Mouse (Mus musculus) cerebellum, adult 18-20 months (tissue): ENCODE measurements around the gene Hoxc8.

Source experiments
- DNase-seq, 2 experiments: peaks; one replicate each; pipeline ENCODE4 v3.0.0; 2021

The Hoxc8 gene

DNA sequence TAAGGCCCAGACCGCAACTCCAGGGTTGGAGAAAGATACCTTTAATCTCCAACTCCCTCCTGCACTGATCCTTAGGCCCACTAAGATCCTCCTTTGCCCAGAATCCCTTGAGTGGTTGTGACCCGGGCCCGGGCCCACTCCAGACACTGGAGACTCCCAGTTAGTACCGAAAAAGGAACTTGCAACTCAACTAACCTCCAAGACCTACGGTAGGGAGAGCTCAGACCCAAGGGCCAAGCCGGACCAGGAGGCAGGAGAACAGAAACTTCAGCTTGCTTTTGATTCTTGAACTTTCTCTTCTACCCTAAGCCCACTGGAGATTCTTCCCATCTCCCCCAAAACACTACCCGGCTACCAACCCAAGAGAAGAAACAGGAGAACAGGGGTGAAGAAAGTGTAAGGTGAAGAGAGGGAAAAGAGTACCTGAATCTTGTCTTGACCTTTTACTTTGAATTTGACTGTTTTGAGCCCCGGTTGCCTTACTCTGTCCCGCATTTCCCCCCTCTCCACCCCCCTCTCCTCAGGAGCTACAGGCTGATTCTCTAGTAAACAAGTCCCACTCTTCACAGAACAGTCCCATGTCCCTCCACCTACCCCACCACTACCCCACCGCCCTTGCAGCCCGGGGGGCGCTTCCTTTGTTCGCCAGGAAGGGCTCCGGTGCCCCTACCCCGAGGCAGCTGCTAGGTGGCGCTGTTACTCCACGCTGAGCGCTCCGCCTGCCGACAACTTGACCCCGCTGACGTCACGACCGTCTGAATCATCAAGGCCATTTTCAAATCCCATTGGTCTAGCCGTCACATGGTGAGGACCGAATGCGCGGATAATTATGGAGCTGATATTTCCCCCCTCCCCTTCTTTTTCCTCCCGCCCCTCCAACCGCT is 24.3 kb upstream of the Hoxc8 start:
- DNase-seq = peak in 1 of 2 experiments; percentile 18

DNA sequence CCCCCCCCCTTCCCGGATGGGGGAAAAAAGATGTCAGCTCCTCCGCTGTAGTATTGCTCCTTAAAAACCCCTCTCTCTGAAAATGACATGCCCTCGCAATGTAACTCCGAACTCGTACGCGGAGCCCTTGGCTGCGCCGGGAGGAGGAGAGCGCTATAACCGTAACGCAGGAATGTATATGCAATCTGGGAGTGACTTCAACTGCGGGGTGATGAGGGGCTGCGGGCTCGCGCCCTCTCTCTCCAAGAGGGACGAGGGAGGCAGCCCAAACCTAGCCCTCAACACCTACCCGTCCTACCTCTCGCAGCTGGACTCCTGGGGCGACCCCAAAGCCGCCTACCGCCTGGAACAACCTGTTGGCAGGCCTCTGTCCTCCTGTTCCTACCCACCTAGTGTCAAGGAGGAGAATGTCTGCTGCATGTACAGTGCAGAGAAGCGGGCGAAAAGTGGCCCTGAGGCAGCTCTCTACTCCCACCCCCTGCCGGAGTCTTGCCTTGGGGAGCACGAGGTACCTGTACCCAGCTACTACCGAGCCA is 23.6 kb upstream of the Hoxc8 start, which contains the start of gene Hoxc10:
Hoxc10 (plus strand) TSS at position 21 of the 536 bp plus-strand sequence.
- no peak for DNase-seq

DNA sequence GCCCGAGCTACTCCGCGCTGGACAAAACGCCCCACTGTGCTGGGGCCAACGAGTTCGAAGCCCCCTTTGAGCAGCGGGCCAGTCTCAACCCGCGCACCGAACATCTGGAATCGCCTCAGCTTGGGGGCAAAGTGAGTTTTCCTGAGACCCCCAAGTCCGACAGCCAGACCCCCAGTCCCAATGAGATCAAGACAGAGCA is 23.2 kb upstream of the Hoxc8 start, which contains the start of gene Hoxc5:
Hoxc5 (plus strand) TSS at position 132 of the 199 bp plus-strand sequence.
- DNase-seq = no peak

DNA sequence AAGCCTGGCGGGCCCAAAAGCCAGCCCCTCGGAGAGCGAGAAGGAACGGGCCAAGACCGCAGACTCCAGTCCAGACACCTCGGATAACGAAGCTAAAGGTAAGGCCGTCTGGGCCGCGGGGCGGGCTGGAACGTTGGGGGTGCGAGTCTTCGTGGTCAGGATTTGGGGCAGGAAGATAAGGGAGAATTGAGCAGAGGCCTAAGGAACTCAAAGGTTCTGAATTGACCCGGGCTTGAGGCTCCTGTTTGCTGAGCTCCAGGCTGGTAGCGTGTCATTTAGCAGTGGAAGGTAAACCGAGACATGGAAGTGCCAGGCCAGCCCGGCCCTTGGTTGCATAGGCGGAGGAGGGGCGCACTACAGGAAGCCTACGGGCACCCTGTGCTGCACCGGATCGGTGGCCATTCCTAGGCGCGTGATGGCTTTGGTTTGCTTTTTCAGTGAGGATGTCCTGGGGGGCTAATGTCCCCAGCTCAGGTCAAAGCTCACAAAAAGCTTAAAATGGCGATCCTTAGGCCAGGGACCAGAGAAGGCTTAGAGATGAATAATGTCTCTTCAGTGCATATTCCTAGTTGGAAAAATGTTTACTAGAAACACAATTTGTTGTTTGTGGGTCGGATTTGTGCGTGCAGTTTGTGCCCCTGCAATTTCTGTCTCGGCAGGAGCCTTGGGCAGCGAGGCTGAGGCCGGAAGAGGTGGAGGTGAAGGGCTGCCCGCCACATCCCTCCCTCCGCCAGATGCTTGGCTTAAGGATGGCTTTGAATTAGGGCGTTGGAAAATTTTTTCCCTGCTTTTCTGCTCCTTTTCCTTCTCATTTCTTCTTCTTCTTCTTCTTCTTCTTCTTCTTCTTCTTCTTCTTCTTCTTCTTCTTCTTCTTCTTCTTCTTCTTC is 22.7 kb upstream of the Hoxc8 start:
- DNase-seq = no peak

DNA sequence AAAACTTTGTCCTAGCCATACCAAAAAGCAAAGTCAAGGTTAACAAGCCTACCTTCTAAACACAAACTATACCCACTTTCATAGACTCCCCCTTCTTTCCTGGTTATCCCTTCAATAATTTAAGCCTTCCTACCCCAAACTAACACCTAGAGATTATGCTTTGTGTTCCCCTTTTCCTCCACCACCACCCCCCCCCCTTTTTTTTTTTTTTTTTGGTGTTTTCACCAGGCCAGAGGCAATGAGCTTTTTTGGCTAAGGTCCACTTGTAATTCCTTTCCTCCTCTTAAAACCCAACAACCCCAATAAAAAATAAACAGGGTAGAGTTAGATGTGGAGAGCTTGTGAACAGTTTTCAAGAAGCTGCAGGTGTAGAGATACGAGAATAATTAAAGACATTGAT is 21.1 kb upstream of the Hoxc8 start:
- no peak for DNase-seq

DNA sequence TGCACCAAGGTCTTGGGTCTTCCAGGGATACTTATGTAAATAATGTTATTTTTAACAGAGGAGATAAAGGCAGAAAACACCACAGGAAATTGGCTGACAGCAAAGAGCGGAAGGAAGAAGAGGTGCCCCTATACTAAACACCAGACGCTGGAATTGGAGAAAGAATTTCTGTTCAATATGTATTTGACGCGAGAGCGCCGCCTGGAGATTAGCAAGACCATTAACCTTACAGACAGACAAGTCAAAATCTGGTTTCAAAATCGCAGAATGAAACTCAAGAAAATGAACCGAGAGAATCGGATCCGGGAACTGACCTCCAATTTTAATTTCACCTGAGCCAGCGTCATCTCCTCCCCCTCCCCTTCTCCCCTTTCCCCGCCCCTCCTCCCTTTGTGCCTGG is 19.7 kb upstream of the Hoxc8 start:
- DNase-seq = no peak

DNA sequence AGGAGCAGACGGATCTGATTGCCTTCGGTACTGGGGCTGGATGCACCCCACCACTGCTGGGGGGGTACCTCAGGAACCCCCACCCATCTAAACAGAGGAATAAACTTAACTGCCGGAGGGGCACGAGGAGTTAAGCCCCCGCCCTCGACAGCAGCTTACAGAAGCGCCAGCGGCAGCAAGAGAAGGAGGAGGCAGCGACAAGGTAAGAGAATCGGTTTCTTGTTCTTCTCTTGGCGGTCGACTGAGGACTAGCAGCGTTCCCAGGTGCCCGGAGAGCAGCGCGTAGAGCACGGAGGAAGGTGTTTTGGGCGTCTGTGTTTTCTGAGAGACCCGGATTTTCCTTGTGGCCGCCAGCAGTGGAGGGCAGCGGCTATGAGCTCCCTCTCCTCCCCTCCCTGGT is 18.2 kb upstream of the Hoxc8 start:
- DNase-seq = no peak

DNA sequence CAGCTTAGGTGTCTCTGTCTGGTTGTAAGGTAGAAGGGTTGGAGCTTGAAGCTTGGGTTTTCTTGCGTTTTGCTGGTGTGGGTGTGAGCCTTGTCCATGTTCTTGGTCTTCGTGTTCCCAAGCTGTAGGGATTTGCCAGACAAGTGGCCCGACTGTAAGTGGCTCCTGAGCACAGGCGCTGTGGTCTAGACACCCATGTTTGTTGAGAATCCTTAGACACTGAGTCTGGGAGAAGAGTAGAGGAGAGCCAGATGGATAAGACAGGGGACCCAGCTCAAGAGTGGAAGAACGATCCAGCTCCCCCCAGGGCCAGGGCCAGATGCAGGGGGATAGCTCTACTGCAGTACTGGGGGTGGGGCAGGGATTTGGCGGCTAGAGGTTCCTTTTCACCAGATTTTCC is 17.7 kb upstream of the Hoxc8 start:
- no peak for DNase-seq

DNA sequence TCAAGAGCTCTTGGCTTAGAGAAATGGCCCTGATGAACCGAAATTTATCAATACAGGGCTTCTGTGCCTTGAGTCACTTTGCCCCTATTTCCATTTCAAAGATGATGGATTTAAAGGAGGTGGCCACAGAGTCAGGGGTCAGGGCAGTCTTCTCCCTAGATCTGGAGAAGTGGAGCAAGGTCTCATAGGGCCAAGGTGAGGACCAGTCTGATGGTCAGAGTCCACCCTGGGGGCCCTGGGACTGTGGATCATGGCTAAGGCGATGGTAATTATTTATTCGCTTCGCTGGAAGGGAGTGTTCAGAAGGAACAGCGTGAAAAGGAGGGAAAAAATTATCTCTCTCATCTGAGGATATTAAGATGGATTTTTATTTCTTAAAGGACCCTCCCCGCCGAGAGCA is 15.4 kb upstream of the Hoxc8 start:
- DNase-seq = no peak

DNA sequence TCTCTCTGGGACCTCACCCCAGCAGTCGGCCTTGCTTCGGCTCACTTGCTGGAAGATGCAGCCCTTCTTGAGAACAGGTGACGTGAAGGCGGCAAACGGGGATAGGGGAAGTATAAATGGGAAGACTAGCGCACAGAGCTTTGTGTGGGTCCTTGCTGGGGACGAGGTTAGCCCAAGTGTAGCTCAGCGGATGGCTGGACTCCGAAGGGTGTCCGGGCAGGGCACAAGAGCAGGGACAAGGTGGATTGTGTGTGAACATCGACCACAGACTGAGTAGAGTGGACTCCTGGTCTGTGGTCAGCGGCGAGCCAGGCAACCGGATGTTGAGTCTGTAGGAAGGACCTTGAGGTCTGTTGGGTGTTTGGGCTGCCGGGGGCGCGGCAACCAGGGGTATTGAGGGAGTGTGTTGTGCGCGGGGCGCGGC is 14.7 kb upstream of the Hoxc8 start:
- DNase-seq = no peak

DNA sequence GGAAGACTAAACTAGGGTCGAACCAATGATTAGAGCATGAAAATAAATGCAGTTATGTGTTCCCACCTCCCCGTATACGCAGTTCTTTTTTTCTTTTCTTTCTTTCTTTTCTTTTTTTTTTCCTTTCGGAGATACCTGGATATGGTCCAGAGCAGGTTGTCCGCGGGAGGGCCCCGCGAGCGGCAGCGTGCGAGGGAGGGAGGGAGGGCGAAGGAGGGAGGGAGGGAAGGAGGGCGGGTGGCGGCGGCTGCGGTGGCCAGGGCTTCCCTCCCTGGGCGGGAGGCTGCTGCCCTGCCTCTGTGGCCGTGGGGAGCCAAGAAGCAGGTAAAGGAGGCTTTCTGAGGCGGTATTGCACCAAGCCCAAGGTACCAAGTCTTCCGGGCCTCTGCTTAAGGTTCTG is 14.2 kb upstream of the Hoxc8 start, which contains the start of gene Hoxc9:
Hoxc9 (plus strand) TSS at position 269 of the 400 bp plus-strand sequence.
- no peak for DNase-seq

DNA sequence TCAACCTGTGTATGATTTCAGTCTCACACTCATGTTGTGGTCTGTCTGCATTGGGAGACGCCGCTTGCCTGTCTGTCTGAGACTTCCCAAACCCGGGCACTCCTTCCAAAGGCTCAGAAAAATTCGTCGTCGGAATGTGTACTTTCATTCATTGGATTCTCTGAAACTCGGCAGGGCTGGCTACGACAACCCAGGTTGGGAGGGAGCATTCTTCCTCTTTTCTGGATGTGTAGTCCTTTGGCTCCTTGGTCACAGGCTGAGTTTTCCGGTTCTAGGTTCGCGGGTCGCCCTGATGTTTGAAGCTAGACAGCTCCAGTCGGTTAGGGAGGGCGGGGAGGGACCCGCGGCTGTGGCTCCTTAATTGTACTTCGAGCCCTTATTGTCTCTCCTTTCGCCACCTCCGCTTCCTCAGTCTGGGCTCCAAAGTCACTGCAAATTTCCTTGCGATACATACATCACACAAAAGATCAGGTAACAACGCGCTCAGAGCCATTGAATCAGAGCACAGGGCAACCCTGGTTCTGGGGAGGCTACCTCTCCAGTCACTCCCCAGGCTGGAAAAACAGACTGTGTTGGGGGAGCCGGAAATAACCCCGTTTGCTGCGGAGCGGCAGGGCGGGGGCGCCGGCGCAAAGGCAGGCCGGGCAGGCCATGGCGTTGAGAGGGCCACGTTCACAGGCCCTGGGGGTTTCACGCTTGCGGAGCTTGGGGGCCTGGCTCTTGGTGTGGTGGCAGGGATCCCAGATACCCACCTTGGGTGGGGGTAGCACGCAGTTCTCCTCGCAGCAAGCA is 13.6 kb upstream of the Hoxc8 start:
- DNase-seq = no peak

DNA sequence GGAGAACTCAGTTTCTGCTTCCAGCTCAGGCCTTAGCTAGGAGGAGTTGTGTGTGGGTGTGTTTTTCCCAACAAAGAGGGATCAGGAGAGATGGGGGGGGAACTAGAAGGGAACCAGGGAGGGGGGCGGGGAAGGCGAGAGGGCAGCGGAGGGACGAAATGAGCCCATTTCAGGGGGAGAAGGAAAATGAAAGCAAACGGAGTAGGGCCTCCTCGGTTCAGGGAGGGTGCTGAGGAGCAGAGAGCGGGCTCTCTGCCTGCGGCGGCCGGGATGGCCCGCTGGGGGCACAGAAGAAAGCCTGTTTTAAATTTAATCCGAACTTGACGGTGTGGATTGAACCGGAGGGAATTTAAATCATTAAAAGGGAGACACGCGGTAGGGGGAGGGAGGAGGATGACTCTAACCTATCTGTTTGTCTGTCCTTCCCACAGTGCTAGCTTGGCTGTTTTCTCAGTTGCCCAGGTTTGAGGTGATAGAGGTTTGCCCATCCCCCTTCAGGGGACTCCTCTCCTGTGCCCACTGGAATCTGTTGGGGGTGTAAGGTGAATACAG is 12.9 kb upstream of the Hoxc8 start:
- no peak for DNase-seq

DNA sequence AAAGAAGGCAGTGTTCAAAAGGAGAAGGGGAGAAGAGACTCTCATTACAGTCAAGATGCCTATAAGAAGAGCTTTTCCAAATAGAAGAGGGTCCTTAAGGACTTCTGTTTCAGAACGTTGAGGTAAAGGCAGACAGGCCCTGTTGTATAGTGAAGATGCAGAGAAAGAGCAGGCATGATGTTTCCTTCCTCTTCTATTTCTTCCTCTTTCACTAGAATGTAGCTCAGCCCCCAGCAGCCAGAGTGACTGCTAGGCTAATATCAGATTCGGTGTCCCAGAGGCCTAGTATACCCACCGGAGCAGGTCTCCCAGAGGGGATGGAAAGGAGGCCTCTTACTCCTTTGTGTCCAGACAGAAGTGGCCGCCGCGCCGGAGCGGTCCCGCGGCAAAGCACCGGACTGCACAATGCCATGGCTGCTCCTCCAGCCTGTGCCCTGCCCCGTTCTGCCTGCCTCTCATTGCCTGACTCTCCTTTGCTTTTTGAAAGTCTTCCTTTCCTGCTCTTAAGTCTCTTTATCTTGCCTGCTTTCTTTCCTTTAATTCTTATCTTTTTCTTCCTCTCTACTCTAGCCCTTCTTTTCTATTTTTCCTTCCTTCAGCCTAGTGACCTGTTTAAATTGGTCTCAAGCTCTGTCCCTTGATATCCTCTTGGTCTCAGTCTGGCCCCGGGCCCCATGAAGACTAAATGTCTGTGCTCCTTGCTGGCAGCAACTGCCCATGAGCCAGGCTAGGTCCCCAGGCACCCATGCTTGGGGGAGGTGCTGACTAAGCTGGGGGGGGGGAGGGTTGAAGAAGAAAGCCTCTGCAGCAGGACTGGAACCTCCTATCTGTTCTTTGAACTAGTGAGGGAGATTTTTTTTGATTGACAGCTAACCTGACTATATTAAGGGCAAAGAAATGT is 11.5 kb upstream of the Hoxc8 start:
- no peak for DNase-seq

DNA sequence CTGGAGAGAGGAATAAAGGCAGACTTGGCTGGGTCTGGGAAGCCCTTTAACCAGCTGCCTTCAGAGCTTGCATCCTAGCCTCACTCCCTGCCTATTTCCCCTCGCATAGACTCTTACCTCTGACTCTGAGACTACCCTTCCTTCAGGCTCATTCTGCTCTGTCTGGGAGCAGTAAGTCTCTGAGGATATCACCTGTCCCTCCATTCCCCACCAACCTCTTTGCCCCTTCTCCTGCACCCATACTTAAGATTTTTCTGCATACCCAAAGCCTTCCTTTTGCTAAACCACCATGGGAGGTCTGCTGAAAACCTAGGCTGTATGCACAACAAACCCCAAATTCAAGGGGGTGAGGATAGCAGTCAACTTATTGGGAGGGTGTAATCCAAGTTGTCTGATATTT is 10.5 kb upstream of the Hoxc8 start:
- no peak for DNase-seq

DNA sequence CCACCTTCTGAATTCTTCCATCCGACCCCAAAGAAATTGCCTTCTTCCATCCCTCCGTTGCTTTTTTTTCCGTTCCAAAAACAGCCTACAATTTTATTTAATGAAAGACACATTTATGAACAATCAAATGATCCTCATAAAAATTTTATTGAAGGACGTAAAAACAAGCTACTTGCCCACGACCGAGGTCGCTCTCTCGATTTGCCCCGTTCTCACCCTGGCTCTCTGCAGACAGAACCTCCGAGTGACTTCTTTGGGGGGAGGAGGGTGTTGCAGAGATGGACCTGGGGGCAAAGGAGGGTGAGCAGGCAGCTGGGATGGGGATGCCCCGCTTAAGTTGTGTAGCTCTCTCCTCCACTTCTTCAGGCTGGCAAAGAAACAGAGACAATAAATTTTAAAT is 10.1 kb upstream of the Hoxc8 start:
- no peak for DNase-seq

DNA sequence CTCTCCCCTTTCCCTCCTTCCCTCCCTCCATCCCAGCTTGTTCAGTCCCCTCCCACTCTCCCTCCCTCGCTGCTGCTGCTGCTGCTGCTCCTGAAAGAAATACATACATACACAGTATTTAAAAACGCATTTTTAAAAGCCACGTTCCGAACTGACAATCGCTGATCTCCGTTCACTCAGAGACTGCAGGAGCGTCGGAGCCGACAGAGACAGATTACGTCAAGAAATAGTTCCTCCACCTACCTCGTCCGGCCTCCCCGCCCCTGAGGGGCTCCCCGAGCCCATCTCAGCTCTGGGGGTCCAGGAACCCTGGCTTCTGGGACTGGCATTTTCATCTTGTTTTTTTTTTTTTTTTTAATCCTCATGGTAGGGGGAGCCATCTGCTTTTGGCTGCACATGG is 9.5 kb upstream of the Hoxc8 start:
- no peak for DNase-seq

DNA sequence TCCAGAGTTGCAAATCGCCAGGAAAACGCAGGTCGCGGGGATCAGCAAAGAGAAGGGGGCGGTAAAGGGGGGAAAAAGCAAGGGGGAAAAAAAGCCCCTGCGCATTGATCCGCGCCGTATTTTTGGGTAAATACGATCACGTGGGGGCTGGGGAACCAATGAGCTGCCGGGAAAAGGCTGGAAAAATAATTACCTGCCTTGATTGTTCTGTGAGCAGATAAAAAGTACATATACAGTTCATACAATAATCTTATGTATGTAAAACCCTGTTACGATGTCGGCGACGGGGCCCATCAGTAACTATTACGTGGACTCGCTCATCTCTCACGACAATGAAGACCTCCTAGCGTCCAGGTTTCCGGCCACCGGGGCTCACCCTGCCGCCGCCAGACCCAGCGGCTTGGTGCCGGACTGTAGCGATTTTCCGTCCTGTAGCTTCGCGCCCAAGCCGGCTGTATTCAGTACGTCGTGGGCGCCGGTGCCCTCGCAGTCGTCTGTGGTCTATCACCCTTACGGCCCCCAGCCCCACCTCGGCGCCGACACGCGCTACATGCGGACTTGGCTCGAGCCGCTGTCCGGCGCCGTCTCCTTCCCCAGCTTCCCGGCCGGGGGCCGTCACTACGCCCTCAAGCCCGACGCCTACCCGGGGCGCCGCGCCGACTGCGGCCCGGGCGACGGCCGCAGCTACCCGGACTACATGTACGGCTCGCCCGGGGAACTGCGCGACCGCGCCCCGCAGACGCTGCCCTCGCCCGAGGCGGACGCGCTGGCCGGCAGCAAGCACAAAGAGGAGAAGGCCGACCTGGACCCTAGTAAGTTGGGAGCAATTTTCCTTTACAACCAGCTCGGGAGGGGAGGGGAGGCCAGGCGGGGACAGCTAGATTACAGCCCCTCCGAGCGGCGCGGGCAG is 8.8 kb upstream of the Hoxc8 start:
- no peak for DNase-seq

DNA sequence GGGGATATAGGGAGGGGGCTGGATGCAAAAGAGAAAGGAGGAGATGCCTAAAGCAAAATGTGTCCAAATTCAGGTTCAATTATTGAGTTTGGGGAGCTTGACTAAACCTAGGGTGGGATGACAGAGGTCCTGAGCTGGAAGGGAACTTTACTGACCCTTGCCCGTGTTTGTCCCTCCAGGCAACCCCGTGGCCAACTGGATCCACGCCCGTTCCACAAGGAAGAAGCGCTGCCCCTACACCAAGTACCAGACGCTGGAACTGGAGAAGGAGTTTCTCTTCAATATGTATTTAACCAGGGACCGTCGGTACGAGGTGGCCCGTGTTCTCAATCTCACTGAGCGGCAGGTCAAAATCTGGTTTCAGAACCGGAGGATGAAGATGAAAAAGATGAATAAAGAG is 6.7 kb upstream of the Hoxc8 start:
- DNase-seq = no peak

DNA sequence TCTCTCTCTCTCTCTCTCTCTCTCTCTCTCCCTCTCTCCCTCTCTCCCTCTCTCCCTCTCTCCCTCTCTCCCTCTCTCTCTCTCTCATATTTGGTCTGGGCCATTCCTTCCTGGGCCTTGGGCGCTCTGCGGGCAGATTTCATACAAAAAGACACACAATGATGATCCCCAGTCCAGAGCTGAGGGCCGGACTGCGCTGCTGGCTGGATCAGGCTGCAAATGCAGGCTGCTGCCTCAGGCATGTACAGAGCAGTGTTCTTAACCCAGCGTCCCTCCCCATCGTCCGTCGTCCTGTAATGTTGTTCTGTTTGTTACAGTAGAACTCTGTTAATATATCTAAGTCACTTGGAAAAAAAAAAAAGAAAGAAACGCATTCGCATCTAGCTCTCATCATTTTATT is 5.9 kb upstream of the Hoxc8 start:
- no peak for DNase-seq

DNA sequence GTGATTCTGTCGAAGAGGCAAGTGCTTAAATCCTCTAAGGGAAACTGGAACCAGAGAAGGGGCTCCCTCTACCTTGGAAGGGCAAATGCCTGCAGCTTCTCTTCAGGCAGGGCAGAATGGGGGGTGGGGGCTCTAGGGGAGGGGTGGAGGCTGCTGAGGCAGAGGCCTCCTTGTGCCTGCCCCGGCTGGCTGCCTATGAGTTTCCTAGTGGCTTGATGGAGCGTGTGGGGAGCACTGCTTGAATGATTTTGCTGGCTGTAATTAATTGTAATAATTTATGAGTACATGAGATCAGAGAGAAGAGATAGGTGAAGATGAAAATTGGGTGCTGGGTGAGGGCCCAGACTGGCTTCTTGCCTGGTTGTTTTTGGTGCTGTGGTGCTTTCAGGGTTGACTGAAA is 5.5 kb upstream of the Hoxc8 start:
- no peak for DNase-seq
